Mouse (Mus musculus): Measurements from ENCODE around the gene Tbc1d2.

- TF ChIP-seq CTCF (IDR thresholded peaks at IDR 0.05) (peak; percentile 58), EP300 (IDR thresholded peaks at IDR 0.05) (no peak)
These were observed 15.4 kb upstream of the Tbc1d2 start for GRCm38 (mm10) chr4:46665371-46665774.

Data from lung, postnatal 0 days (tissue).